ENCODE assay signal across 8 mouse cellular contexts in the genomic region with DNA sequence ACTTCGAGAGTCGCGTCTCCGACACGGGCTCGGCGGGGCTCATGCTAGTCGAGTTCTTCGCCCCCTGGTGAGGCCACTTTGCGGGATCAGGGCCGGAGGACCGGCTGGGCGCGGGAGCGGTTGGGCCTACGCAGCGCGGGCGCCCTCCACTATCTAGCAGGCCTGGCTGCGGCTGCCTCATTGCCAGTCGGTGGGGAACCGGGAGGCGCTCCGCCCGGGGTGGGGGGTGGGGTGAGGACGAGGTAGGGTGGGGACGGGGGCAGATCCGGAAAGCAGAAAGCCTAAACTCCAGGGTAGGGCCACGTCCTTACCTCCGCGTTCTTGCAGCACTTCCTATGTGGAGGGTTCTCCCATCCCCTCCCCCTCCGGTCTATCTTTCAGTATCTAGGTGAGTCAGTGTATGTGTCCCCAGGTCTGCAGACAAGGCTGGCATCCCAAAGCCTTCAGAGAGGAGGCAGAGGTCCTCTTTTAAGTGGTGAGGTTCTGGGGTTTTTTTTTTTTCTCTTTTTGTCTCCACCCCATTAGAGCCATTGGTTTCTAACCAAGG. TPM values are rescaled to one million over a fixed set of nuclear protein-coding genes. Genes with fewer than 3 reads are reported as not detected.
DNase-seq lines count a peak whose midpoint lies in the region; ATAC-seq and TF ChIP-seq lines count a peak whose summit lies in the region.

No protein-coding gene starts in this region.

- peak overlapping the region; percentile 99 for H3K27ac ChIP-seq in heart, embryonic 11.5 days (ENCODE audit: low read depth, low read length)
- H3K27ac ChIP-seq in heart, embryonic 13.5 days (replicated peaks) = peak overlapping the region; percentile 99
- peak overlapping the region; percentile 97 for H3K27ac ChIP-seq in limb, embryonic 12.5 days
- peak overlapping the region; percentile 95 for H3K27ac ChIP-seq in midbrain, embryonic 13.5 days

- intact Hi-C loops in gastrocnemius, postnatal 14 days (cut with DNase I; ENCODE audit: low total_unique reads) = no loop called here

- peaks cover 16% of the 10 kb centered on the region for H3K4me1 ChIP-seq in heart, embryonic 11.5 days (ENCODE audit: control insufficient read depth, insufficient read depth, low read length)
- H3K4me1 ChIP-seq in E14TG2a.4 (replicated peaks; ENCODE audit: low read depth, low read length) = peaks cover 56% of the 10 kb centered on the region
- H3K4me1 ChIP-seq in heart, embryonic 13.5 days = peaks cover 42% of the 10 kb centered on the region
- peaks cover 24% of the 10 kb centered on the region for H3K4me1 ChIP-seq in limb, embryonic 12.5 days (replicated peaks)
- peaks cover 46% of the 10 kb centered on the region for H3K4me1 ChIP-seq in midbrain, embryonic 13.5 days (replicated peaks)

- H3K9ac ChIP-seq in heart, embryonic 11.5 days (ENCODE audit: low read depth, low read length) = peak overlapping the region; percentile 99
- H3K9ac ChIP-seq in heart, embryonic 13.5 days = peak overlapping the region; percentile 100
- peak overlapping the region; percentile 97 for H3K9ac ChIP-seq in limb, embryonic 12.5 days (replicated peaks)
- H3K9ac ChIP-seq in midbrain, embryonic 13.5 days (replicated peaks) = peak overlapping the region; percentile 98

- no peak for TF ChIP-seq CTCF in E14TG2a.4 (conservative IDR thresholded peaks at IDR 0.05; ENCODE audit: low read length)

- H3K36me3 ChIP-seq in heart, embryonic 11.5 days (ENCODE audit: control insufficient read depth, insufficient read depth, low read length) = peaks cover 7% of the 10 kb centered on the region
- peaks cover 48% of the 10 kb centered on the region for H3K36me3 ChIP-seq in E14TG2a.4 (ENCODE audit: insufficient read depth, low read length)
- H3K36me3 ChIP-seq in heart, embryonic 13.5 days = peaks cover 34% of the 10 kb centered on the region
- peaks cover 28% of the 10 kb centered on the region for H3K36me3 ChIP-seq in limb, embryonic 12.5 days
- peaks cover 25% of the 10 kb centered on the region; the same call in 1 of the 2 replicates for H3K36me3 ChIP-seq in midbrain, embryonic 13.5 days

- peak; percentile 62 for ATAC-seq in heart, embryonic 11.5 days (replicated peaks; ENCODE audit: insufficient number of reproducible peaks, low FRiP score, low TSS enrichment)
- ATAC-seq in heart, embryonic 13.5 days (ENCODE audit: extremely low read depth, insufficient number of reproducible peaks, low FRiP score, low TSS enrichment) = peak; percentile 60
- peak; percentile 17 for ATAC-seq in limb, embryonic 12.5 days (ENCODE audit: insufficient number of reproducible peaks, insufficient read depth, low FRiP score, low TSS enrichment, low read depth)
- peak; percentile 59 for ATAC-seq in midbrain, embryonic 13.5 days

- peak overlapping the region; percentile 79 for H3K4me2 ChIP-seq in heart, embryonic 11.5 days
- peak overlapping the region; percentile 82 for H3K4me2 ChIP-seq in heart, embryonic 13.5 days
- peak overlapping the region; percentile 74 for H3K4me2 ChIP-seq in limb, embryonic 12.5 days
- H3K4me2 ChIP-seq in midbrain, embryonic 13.5 days (replicated peaks) = peak overlapping the region; percentile 69

- no peaks in the 10 kb centered on the region for H3K9me3 ChIP-seq in heart, embryonic 11.5 days (replicated peaks; ENCODE audit: control insufficient read depth, low read length)
- no peaks in the 10 kb centered on the region for H3K9me3 ChIP-seq in E14TG2a.4 (ENCODE audit: low read length)
- no peaks in the 10 kb centered on the region for H3K9me3 ChIP-seq in heart, embryonic 13.5 days
- no peaks in the 10 kb centered on the region for H3K9me3 ChIP-seq in limb, embryonic 12.5 days
- H3K9me3 ChIP-seq in midbrain, embryonic 13.5 days = no peaks in the 10 kb centered on the region

- under 1% methylated on average over 32 of the region's 32 CpGs for WGBS in heart, embryonic 11.5 days (ENCODE audit: insufficient replicate concordance)
- WGBS in heart, embryonic 13.5 days = 0% methylated on average over 32 of the region's 32 CpGs
- WGBS in limb, embryonic 12.5 days = under 1% methylated on average over 32 of the region's 32 CpGs
- WGBS in midbrain, embryonic 13.5 days = under 1% methylated on average over 32 of the region's 32 CpGs

- H3K4me3 ChIP-seq in heart, embryonic 11.5 days (ENCODE audit: low read depth, low read length) = peak overlapping the region; percentile 97
- peak overlapping the region; percentile 97 for H3K4me3 ChIP-seq in E14TG2a.4 (replicated peaks; ENCODE audit: low read length)
- H3K4me3 ChIP-seq in heart, embryonic 13.5 days = peak overlapping the region; percentile 100
- H3K4me3 ChIP-seq in limb, embryonic 12.5 days (replicated peaks) = peak overlapping the region; percentile 92
- peak overlapping the region; percentile 99 for H3K4me3 ChIP-seq in midbrain, embryonic 13.5 days (replicated peaks)

- H3K27me3 ChIP-seq in heart, embryonic 11.5 days (ENCODE audit: control insufficient read depth, insufficient read depth, low read length) = no peaks in the 10 kb centered on the region
- no peaks in the 10 kb centered on the region for H3K27me3 ChIP-seq in E14TG2a.4 (ENCODE audit: insufficient read depth, low read length)
- H3K27me3 ChIP-seq in heart, embryonic 13.5 days (replicated peaks) = no peaks in the 10 kb centered on the region
- no peaks in the 10 kb centered on the region for H3K27me3 ChIP-seq in limb, embryonic 12.5 days
- H3K27me3 ChIP-seq in midbrain, embryonic 13.5 days = no peaks in the 10 kb centered on the region

- no peak for DNase-seq in heart, postnatal 4 days
- DNase-seq in c-Kit-positive CD71-positive TER-119-positive erythroid progenitor cells, embryonic 14.5 days (ENCODE audit: low spot score) = peak; percentile 62
- DNase-seq in gastrocnemius, postnatal 14 days = no peak

RNA-seq across cellular contexts. Expression of a gene that starts 0.6 kb away (rescaled TPM):
- 2.7 and 3.4 TPM in 2 replicates for polyA plus RNA-seq in heart, embryonic 11.5 days (2014; fragmentation: Nextera tagmentation; extraction: Ambion mirVana)
- 1 to 10 TPM; 3.3 to 3.7 TPM for total RNA-seq in heart, postnatal 4 days (2021)
- 2.2 and 2.7 TPM in 2 replicates for polyA plus RNA-seq in heart, embryonic 13.5 days (2015; fragmentation: Nextera tagmentation; extraction: Ambion mirVana)
- polyA plus RNA-seq in limb, embryonic 12.5 days (2016; fragmentation: Nextera tagmentation; extraction: Ambion mirVana) = 3.5 and 4.1 TPM in 2 replicates
- polyA plus RNA-seq in midbrain, embryonic 13.5 days (2015; fragmentation: Nextera tagmentation; extraction: Ambion mirVana) = 5.0 and 5.3 TPM in 2 replicates
- 1 to 10 TPM; 2.1 to 2.4 TPM for total RNA-seq in gastrocnemius, postnatal 14 days (2021)

RNA-seq across cellular contexts. Expression of a gene that starts 0.6 kb away (rescaled TPM):
- polyA plus RNA-seq in heart, embryonic 11.5 days (2014; fragmentation: Nextera tagmentation; extraction: Ambion mirVana) = 489 and 639 TPM in 2 replicates
- total RNA-seq in heart, postnatal 4 days (2021) = 100 to 1,000 TPM; 200 to 203 TPM
- polyA plus RNA-seq in heart, embryonic 13.5 days (2015; fragmentation: Nextera tagmentation; extraction: Ambion mirVana) = 524 and 560 TPM in 2 replicates
- 620 and 666 TPM in 2 replicates for polyA plus RNA-seq in limb, embryonic 12.5 days (2016; fragmentation: Nextera tagmentation; extraction: Ambion mirVana)
- 373 and 395 TPM in 2 replicates for polyA plus RNA-seq in midbrain, embryonic 13.5 days (2015; fragmentation: Nextera tagmentation; extraction: Ambion mirVana)
- 10 to 100 TPM; 64.0 to 86.2 TPM for total RNA-seq in gastrocnemius, postnatal 14 days (2021)

RNA-seq across cellular contexts. Expression of a gene that starts 27.2 kb away (rescaled TPM):
- polyA plus RNA-seq in heart, embryonic 11.5 days (2014; fragmentation: Nextera tagmentation; extraction: Ambion mirVana) = 0.03 TPM in 1 of 2 replicates, not detected in the other
- not detected for total RNA-seq in heart, postnatal 4 days (2021)
- polyA plus RNA-seq in heart, embryonic 13.5 days (2015; fragmentation: Nextera tagmentation; extraction: Ambion mirVana) = not detected in 2 replicates
- polyA plus RNA-seq in limb, embryonic 12.5 days (2016; fragmentation: Nextera tagmentation; extraction: Ambion mirVana) = not detected in 2 replicates
- polyA plus RNA-seq in midbrain, embryonic 13.5 days (2015; fragmentation: Nextera tagmentation; extraction: Ambion mirVana) = 0.04 TPM in 1 of 2 replicates, not detected in the other
- total RNA-seq in gastrocnemius, postnatal 14 days (2021) = not detected

RNA-seq across cellular contexts. Expression of a gene that starts 29.9 kb away (rescaled TPM):
- 1.6 and 2.4 TPM in 2 replicates for polyA plus RNA-seq in heart, embryonic 11.5 days (2014; fragmentation: Nextera tagmentation; extraction: Ambion mirVana)
- under 1 TPM in 1 of 2 experiments, not detected in 1; 0.31 TPM for total RNA-seq in heart, postnatal 4 days (2021)
- 1.4 and 1.6 TPM in 2 replicates for polyA plus RNA-seq in heart, embryonic 13.5 days (2015; fragmentation: Nextera tagmentation; extraction: Ambion mirVana)
- 10.8 and 13.5 TPM in 2 replicates for polyA plus RNA-seq in limb, embryonic 12.5 days (2016; fragmentation: Nextera tagmentation; extraction: Ambion mirVana)
- polyA plus RNA-seq in midbrain, embryonic 13.5 days (2015; fragmentation: Nextera tagmentation; extraction: Ambion mirVana) = 2.2 and 2.4 TPM in 2 replicates
- total RNA-seq in gastrocnemius, postnatal 14 days (2021) = not detected

RNA-seq across cellular contexts. Expression of a gene that starts 34.8 kb away (rescaled TPM):
- 603 and 608 TPM in 2 replicates for polyA plus RNA-seq in heart, embryonic 11.5 days (2014; fragmentation: Nextera tagmentation; extraction: Ambion mirVana)
- total RNA-seq in heart, postnatal 4 days (2021) = 100 to 1,000 TPM; 350 to 387 TPM
- polyA plus RNA-seq in heart, embryonic 13.5 days (2015; fragmentation: Nextera tagmentation; extraction: Ambion mirVana) = 522 and 573 TPM in 2 replicates
- 521 and 544 TPM in 2 replicates for polyA plus RNA-seq in limb, embryonic 12.5 days (2016; fragmentation: Nextera tagmentation; extraction: Ambion mirVana)
- polyA plus RNA-seq in midbrain, embryonic 13.5 days (2015; fragmentation: Nextera tagmentation; extraction: Ambion mirVana) = 388 and 391 TPM in 2 replicates
- total RNA-seq in gastrocnemius, postnatal 14 days (2021) = 100 to 1,000 TPM; 363 to 364 TPM
